Mouse (Mus musculus): ENCODE data around the gene Rasal2. TPM values are rescaled to one million over a fixed set of nuclear protein-coding genes. Genes with fewer than 3 reads are reported as not detected.

Gene Rasal2
- polyA plus RNA-seq, 1 experiment = 39.9 TPM

DNA sequence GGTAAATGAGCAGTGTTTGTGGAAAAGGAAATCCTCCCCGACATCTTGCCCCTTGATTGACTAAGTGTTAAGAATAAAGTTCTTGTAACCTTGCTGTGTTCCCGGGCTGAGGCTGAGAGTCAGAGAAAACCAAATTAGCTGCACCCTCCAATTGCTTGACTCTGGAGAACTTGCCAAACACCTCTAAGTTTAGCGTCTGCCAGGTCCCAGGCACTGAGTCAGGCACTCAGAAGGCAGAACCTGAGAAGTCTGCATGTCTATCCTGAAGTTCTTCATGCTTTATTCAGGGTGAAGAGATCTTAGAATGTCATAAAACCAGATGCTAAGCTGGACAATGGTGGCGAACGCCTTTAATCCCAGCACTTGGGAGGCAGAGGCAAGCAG lies 36.4 kb upstream of the Rasal2 start:
- DNase-seq (ENCODE audit: low read depth) = no peak
- TF ChIP-seq POLR2A (IDR thresholded peaks at IDR 0.05; ENCODE audit: borderline replicate concordance, extremely low read depth, insufficient read depth, insufficient read length, poor library complexity, severe bottlenecking) (no peak), CTCF (IDR thresholded peaks at IDR 0.05; ENCODE audit: borderline replicate concordance, extremely low read depth, insufficient read depth, insufficient read length) (no peak)

DNA sequence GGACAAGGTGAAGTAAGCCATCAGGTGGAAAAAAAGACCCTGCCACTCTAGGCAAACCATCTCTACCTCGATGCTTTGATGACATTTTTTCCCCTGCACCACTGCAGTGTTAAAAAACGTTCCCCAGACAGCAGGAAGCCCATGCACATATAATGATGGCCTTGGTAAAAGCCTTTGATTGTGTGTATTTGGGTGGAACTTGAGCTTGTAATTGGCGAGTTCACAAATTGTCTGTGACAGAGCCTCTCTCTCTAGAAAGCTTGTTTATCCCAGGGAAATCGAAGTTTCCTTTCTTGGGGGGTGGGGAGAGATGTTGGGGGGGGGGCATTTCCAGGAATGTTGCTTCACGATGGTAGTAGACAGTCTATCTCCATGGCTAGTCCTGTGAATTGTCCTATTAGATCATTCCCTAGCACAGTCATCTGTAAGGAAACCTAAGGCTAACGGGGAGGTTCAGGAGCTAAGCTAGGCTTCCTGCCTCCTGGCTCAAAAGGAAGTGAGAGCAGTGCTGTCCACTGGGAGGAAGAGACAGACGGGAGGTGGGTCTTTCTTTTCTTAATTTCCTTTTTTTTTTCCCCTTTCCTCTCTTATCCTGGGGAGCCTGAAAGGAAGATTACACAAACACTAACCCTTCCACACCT lies 35.9 kb upstream of the Rasal2 start:
- no peak for TF ChIP-seq CTCF (IDR thresholded peaks at IDR 0.05; ENCODE audit: borderline replicate concordance, extremely low read depth, insufficient read depth, insufficient read length)
- TF ChIP-seq POLR2A (IDR thresholded peaks at IDR 0.05; ENCODE audit: borderline replicate concordance, extremely low read depth, insufficient read depth, insufficient read length, poor library complexity, severe bottlenecking) = no peak

DNA sequence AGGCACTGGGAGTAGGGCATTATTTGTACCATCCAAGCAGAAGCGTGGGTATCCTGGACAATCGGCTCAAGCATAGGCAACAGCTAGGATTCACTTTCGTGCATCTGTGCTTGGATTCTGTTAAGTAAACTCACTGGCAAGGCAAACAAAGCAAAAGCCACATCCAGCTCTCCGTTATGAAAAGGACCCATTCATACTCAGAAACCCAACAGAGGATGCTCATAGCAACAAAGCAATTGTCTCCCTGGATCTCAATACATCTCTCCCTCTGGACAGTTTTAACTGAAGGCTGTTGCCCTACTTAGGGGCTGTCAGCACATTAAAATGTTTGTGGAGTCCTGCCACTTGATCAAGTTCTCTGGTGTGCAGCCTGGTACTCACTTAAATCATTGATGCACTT lies 34.7 kb upstream of the Rasal2 start:
- no peak for DNase-seq (ENCODE audit: low read depth)

More for the DNA sequence above, 35.9 kb upstream of the Rasal2 start:
- DNase-seq (ENCODE audit: low read depth) = peak; percentile 75

DNA sequence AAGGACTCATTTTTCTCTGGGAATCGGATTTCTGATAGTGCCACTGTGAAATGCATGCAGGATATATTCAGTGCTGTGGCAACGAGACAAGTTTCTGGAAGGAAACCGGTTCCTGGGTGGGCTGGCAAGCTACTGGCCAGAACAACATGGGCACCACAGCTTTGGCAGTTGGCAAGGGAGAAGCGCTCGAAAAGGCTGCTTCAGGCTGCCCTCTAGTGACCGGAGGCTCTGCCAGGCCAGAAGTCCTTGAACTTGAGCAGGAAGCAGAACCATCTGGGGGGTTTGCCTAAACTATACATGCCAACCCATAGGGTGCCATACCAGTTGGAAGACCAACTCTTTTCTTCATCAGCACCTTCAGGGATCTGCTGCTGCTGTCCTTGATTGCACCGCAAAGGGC lies 33.9 kb upstream of the Rasal2 start:
- peak; percentile 56 for TF ChIP-seq CTCF (IDR thresholded peaks at IDR 0.05; ENCODE audit: borderline replicate concordance, extremely low read depth, insufficient read depth, insufficient read length)
- TF ChIP-seq POLR2A (IDR thresholded peaks at IDR 0.05; ENCODE audit: borderline replicate concordance, extremely low read depth, insufficient read depth, insufficient read length, poor library complexity, severe bottlenecking) = no peak
- DNase-seq (ENCODE audit: low read depth) = peak; percentile 82

More for the DNA sequence above, 34.7 kb upstream of the Rasal2 start:
- TF ChIP-seq CTCF (IDR thresholded peaks at IDR 0.05; ENCODE audit: borderline replicate concordance, extremely low read depth, insufficient read depth, insufficient read length) = no peak
- no peak for TF ChIP-seq POLR2A (IDR thresholded peaks at IDR 0.05; ENCODE audit: borderline replicate concordance, extremely low read depth, insufficient read depth, insufficient read length, poor library complexity, severe bottlenecking)

DNA sequence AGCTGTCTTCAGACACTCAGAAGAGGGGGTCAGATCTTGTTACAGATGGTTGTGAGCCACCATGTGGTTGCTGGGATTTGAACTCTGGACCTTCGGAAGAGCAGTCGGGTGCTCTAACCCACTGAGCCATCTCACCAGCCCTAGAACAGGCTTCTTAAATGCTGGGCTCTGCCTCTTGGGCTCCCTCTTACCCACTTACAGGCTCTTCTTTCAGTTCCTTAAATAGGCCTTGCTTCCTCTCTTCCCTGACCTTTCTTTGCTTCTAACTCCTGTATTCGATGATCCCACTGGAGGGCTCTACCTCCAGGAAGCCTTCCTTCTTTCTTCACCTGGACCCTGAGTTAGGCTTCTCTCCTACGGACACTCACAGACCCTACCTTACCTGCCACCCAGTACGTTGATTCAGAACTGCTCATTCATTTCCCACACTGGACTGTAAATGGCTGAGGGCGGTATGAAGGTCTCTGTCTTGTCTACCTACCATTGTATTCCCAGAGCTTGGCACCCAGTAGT lies 33.1 kb upstream of the Rasal2 start:
- DNase-seq (ENCODE audit: low read depth) = no peak
- TF ChIP-seq POLR2A (IDR thresholded peaks at IDR 0.05; ENCODE audit: borderline replicate concordance, extremely low read depth, insufficient read depth, insufficient read length, poor library complexity, severe bottlenecking) = no peak
- TF ChIP-seq CTCF (IDR thresholded peaks at IDR 0.05; ENCODE audit: borderline replicate concordance, extremely low read depth, insufficient read depth, insufficient read length) = no peak

DNA sequence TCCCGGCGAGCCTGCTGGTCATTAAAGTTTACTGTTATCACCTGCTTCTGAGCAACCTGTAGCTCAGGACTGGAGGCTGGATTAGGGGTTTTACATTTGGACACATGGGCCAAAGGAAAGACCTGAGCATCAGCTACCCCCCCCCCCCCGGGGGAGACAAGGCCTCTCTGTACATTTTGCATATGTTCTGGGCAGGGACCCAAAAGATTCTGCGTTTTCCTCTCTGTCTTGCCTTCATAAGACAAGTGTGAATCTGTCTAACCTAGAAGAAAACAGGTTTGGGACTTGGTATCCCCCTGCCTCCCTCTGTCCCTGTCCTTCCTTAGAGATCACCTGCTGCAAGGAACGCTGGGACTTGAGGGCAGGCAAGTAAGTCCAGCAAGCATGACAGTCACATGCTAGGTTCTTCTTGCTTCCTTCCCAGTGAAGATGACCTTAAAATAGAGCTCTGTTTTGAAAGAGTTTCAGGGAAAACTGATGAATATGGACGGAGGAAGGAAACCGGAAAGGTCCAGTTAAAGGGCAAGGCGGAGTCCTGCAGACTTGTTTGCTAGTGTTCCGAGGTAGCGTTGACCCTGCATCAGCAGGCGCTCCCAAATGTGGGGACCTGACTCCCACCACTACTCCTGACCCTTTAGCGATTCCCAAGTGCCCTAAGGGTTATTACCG lies 32.4 kb upstream of the Rasal2 start:
- TF ChIP-seq POLR2A (IDR thresholded peaks at IDR 0.05; ENCODE audit: borderline replicate concordance, extremely low read depth, insufficient read depth, insufficient read length, poor library complexity, severe bottlenecking) (no peak), CTCF (IDR thresholded peaks at IDR 0.05; ENCODE audit: borderline replicate concordance, extremely low read depth, insufficient read depth, insufficient read length) (no peak)
- peak; percentile 51 for DNase-seq (ENCODE audit: low read depth)

DNA sequence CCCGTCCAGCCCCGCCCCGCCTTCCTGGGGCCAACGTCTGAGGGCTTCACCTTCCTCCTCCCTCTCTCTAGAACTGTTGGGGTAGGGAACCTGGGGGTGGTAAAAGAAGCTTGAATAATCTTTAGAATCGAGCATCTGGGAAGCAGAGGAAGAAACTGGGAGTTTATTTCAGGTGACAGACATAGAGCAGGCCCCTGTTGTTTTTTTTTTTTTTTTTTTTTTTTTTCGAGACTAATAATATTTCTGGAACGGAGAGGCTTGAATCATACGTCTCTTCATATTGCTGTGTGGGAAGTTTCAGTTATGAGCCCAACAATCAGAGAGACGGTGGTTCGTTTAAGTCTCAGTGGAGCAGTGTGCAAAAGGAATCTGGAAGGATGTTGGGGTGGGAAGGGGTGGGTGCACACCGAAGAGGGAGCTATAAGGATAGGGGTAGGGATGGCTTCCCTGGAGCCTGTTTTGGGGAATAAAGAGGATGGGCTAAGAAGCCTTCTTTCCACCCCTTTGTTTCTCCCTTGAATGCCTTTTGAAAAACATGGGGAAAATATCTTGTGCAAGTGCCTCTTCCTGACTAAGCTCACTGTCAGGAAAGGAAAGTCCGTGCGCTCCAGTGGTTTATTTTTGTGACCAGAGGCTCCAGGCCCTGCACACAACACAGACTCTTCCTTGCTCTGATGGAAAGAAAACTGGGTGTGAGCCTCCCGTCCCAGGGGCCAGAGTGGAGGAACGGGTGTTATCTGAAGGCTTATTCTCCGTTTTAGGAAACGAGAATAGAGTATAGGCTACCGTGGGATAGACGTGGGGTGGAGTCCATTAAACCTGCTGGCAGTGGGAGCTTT lies 31.5 kb upstream of the Rasal2 start:
- no peak for DNase-seq (ENCODE audit: low read depth)
- TF ChIP-seq CTCF (IDR thresholded peaks at IDR 0.05; ENCODE audit: borderline replicate concordance, extremely low read depth, insufficient read depth, insufficient read length) (no peak), POLR2A (IDR thresholded peaks at IDR 0.05; ENCODE audit: borderline replicate concordance, extremely low read depth, insufficient read depth, insufficient read length, poor library complexity, severe bottlenecking) (no peak)

DNA sequence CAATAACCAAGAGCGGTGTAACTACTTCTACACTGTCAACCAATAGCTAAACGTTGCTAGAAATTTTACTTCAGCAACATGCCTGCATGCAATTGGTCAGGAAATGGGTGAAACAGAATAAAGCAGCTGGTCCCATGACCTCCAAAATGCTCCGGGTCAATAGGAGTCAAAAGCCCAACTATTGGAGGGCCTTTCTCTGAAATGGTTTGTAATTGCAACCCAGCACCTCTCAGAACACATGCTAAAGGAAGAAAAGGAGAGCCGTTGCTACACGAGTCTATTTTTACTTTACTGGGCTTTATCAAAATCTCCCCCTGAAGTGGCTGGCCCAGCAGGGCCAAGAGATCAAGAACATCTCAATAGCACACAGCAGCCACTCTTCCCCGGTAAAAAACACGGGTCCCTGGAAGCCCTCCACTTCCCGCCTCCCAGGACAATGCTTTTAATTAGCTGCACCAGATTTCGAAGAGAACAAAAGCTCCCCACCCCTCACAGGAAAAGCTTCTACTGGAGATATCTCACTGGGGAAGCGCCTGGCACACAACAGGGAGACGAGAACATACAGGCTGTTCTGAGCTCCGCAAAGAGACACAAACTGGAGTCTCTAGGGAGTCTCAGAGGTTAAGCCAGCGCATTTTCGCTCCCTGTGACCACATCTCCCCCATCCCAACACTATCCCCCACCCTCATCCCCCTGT lies 30.8 kb upstream of the Rasal2 start:
- TF ChIP-seq POLR2A (IDR thresholded peaks at IDR 0.05; ENCODE audit: borderline replicate concordance, extremely low read depth, insufficient read depth, insufficient read length, poor library complexity, severe bottlenecking) = no peak
- peak; percentile 75 for DNase-seq (ENCODE audit: low read depth)

DNA sequence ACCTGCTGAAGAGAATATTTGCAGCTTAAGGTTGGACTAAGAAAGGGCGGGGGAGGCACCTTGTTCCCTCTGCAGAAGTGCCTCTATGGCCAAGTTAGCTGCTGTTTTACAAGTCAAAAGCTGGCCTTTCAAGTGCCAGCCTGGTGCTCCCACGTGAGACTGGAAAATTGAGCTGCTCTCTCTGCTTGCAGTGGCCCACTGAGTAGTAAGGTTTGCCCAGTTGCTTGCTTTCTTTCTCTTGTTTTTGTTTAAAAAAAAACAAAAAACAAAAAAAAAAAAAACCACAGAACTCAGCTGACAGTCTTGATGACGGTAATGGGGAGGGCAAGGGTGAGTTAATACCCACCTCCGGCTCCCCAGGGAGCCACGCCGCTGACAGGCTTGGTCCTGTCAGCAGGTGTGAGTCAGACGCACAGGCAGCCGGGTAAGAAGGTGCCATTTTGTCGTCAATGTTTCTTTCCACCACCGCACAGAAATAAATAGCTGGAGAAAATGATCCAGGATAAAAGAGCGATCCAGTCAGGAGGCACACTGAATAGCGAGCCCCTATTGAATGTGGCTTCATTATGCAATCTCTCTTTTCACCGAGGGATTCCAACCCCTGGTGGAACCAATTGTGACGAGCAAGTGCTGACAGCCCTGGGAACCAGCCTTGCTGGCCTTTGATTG lies 27.7 kb upstream of the Rasal2 start:
- DNase-seq (ENCODE audit: low read depth) = peak; percentile 93
- TF ChIP-seq POLR2A (IDR thresholded peaks at IDR 0.05; ENCODE audit: borderline replicate concordance, extremely low read depth, insufficient read depth, insufficient read length, poor library complexity, severe bottlenecking) (no peak), CTCF (IDR thresholded peaks at IDR 0.05; ENCODE audit: borderline replicate concordance, extremely low read depth, insufficient read depth, insufficient read length) (no peak)

DNA sequence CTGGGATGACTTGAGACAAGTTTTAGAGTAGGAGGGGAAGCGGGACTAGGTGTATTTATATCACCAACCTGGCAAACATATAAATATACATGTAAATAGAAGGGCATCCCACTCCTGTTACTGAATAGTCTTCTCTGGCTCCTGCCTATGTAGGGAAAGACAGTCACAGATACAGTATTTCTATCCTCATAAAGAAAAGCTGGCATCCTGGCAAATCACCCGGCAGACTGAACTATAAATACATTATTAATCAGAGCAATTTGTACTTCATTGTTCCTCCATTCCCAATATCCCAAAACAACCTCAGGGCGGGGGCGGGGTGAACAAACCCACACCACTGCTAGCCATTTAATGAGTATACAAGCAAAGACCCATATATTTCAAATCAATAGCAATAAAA lies 26.7 kb upstream of the Rasal2 start:
- no peak for DNase-seq (ENCODE audit: low read depth)

More for the DNA sequence above, 26.7 kb upstream of the Rasal2 start:
- no peak for TF ChIP-seq POLR2A (IDR thresholded peaks at IDR 0.05; ENCODE audit: borderline replicate concordance, extremely low read depth, insufficient read depth, insufficient read length, poor library complexity, severe bottlenecking)
- TF ChIP-seq CTCF (IDR thresholded peaks at IDR 0.05; ENCODE audit: borderline replicate concordance, extremely low read depth, insufficient read depth, insufficient read length) = no peak
